Mouse (Mus musculus): Measurements from ENCODE around the gene H2-DMa. TPM values are rescaled to one million over a fixed set of nuclear protein-coding genes. Genes with fewer than 3 reads are reported as not detected.
A peak's percentile ranks its signal among the peaks of the same experiment; 100 is the strongest.

Gene H2-DMa
- polyA plus RNA-seq, 1 experiment from 2014 or later = 8.7 TPM

DNA sequence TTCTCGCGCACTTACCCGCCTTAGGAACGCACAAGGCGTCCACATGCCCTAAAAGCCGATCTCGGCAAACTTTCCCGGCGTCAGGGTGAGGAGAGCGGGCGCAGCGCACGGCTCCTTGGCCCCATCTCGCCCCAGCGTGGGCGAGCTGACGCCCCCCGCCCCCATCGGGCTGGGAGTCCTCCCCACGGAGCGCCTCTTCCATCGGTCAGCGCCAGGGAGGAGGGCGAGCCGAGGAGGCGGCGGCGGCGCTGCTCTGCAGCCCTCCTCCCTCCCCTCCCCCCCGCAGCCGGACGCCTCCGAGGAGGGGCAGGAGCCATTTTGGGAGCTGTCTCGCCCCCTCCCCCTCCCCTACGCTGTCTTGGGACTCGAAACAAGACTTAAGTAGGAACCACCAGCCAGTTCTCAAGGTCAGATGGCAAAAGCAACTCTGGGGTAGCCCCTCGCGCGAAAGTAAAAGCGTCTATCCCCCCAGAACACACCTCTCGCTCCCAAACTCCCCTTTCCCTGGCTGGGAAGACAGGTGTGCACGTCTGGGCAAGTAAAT is 911 bp downstream of the H2-DMa start:
- peak overlapping the region; percentile 87 for H3K4me2 ChIP-seq
- peaks cover 32% of the 10 kb centered on the region for H3K36me3 ChIP-seq (ENCODE audit: poor library complexity, severe bottlenecking)
- H3K27me3 ChIP-seq = no peaks in the 10 kb centered on the region
- no peak for ATAC-seq
- no peaks in the 10 kb centered on the region for H3K9me3 ChIP-seq (replicated peaks)
- peak overlapping the region; percentile 100 for H3K27ac ChIP-seq
- WGBS = under 1% methylated on average over 40 of the region's 42 CpGs
- peak overlapping the region; percentile 100 for H3K4me3 ChIP-seq
- H3K4me1 ChIP-seq = peaks cover 37% of the 10 kb centered on the region
- peak overlapping the region; percentile 97 for H3K9ac ChIP-seq

DNA sequence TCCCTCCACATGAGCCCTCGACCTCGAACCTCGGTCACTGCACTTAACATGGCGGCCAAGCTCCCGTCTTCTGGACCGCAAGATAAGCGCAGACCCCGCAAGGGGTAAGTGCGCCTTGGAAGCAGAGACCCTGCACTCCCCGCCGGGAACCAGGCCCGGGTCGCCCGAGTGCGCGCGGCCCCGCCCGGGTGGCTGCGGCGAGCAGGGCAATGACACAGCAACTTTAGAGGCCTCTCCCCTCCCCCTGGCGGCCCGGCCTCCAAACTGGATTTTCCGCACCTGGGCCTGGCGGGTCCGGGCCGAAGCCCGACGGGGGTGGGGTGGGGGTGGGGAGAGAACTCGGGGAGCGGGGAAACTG is 1.5 kb downstream of the H2-DMa start:
- Histone ChIP-seq H3K4me2 (peak overlapping the region; percentile 87), H3K4me1 (peaks cover 31% of the 10 kb centered on the region), H3K9me3 (replicated peaks) (no peaks in the 10 kb centered on the region), H3K27ac (peak overlapping the region; percentile 100), H3K4me3 (peak overlapping the region; percentile 100), H3K36me3 (ENCODE audit: poor library complexity, severe bottlenecking) (peaks cover 26% of the 10 kb centered on the region), H3K27me3 (no peaks in the 10 kb centered on the region), H3K9ac (peak overlapping the region; percentile 97)
- 0 out of 2 replicates have a peak, but pooled peaks have one; percentile 0 for ATAC-seq
- 0% methylated on average over 26 of the region's 31 CpGs for WGBS

DNA sequence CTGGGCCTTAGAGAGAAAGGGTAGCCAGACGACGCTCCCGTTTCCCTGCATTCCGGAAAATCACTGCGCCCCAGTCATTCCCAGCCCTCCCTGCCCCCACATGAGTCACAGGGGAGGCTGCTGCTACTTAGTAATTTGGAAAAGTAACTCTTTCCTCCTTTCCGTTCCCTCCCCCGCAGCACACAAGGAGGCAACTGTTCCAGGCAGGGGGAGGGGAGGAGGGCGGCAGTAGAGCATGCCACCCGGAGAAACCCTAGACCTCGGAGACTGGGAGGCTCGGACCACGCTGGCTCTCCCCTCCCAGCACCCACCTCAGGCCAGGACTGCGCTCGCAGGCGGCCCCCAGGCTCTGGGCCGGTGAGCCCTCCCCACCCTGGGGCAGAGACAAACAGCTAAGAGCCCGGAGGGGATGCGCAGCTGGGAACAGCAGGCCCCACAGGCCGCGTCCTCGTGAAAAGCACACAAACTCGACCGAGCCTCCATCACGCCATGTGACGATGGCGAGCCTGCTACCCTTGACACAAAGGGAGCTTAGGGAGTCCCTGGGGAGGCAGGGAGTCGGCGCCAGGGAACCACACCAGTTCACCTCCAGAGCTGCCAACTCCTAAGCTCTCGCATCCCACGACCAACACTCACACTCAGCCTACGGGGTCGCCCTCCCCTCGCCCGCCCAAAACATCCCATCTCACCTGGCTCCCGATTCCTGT is 2.0 kb downstream of the H2-DMa start:
- Histone ChIP-seq H3K27ac (peak overlapping the region; percentile 100), H3K4me1 (peaks cover 26% of the 10 kb centered on the region), H3K9me3 (replicated peaks) (no peaks in the 10 kb centered on the region), H3K27me3 (no peaks in the 10 kb centered on the region), H3K36me3 (ENCODE audit: poor library complexity, severe bottlenecking) (peaks cover 21% of the 10 kb centered on the region), H3K4me2 (peak overlapping the region; percentile 87), H3K4me3 (peak overlapping the region; percentile 100), H3K9ac (peak overlapping the region; percentile 97)
- under 1% methylated on average over 29 of the region's 35 CpGs for WGBS
- peak; percentile 8; the same call in 1 of the 2 replicates for ATAC-seq

DNA sequence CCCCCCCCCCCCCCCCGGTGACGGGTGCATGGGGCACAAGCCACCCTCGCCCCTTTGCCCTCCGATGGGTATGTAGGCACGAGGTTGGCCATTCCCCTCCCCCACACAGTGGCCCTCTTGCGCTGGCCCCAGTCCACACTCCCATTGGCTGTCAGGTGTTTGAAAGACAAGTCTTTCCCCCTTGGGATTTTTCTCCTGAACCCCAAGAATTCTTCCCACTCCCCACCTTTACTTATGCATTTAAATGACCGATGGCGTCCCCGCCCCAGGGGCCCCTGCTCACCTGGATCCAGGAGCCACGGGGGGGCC is 2.5 kb downstream of the H2-DMa start:
- ATAC-seq = no peak
- peak overlapping the region; percentile 100 for H3K4me3 ChIP-seq
- under 1% methylated on average over 8 of the region's 10 CpGs for WGBS
- no peaks in the 10 kb centered on the region for H3K9me3 ChIP-seq (replicated peaks)
- no peaks in the 10 kb centered on the region for H3K27me3 ChIP-seq
- peaks cover 16% of the 10 kb centered on the region for H3K36me3 ChIP-seq (ENCODE audit: poor library complexity, severe bottlenecking)
- peak overlapping the region; percentile 100 for H3K27ac ChIP-seq
- H3K4me1 ChIP-seq = peaks cover 22% of the 10 kb centered on the region
- H3K9ac ChIP-seq = peak overlapping the region; percentile 97
- H3K4me2 ChIP-seq = peak overlapping the region; percentile 87

DNA sequence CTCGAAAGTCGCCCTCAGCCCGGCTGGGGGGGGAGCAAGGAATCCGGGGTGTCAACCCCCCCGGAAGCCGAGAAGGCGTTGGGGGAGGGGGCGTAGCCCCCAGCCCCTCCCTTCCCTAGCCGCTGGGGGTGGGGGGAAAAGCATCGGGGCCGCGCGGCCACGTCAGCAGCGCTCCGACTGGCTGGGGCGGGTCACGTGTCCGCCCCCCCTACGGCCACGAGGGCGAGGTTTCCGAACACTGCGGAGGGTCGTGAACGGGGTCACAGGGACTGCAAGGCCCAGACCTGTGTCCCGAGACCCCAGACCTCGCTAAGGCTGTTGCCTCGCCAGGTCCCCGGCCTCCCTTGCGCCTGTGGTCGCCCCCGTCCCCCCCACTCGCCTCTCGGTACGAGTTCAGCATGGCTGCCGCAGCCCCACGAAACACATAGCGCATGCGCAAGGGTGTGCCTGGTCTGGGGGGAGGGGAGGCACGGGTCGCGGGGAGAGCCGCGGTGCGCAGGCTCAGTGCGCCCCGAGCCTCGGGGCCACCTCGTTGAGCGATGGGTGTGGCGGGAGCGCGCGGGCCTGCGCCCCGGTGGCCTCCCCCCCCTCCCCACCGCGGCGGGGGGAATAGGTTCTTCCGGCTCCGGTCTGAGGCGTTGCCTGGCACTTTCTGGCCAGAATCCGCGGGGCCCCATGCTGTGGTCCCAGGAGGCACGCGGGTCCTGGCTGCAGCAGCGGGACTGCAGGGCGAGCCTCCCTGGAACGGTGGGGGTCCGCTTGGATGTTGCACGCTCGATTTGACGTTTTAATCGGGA is 3.0 kb downstream of the H2-DMa start, which contains the start of gene Brd2:
TSS of gene Brd2 (minus strand) at position 447 of the 797 bp plus-strand sequence.
- Histone ChIP-seq H3K4me1 (peaks cover 19% of the 10 kb centered on the region), H3K4me3 (peak within 1 kb of the TSS; percentile 100), H3K4me2 (peak within 1 kb of the TSS; percentile 87), H3K9me3 (replicated peaks) (no peaks in the 10 kb centered on the region), H3K36me3 (ENCODE audit: poor library complexity, severe bottlenecking) (peaks cover 12% of the 10 kb centered on the region), H3K9ac (peak within 1 kb of the TSS; percentile 97), H3K27me3 (no peaks in the 10 kb centered on the region), H3K27ac (peak within 1 kb of the TSS; percentile 100)
- under 1% methylated on average over 70 of the region's 75 CpGs for WGBS
- ATAC-seq = peak; percentile 64

DNA sequence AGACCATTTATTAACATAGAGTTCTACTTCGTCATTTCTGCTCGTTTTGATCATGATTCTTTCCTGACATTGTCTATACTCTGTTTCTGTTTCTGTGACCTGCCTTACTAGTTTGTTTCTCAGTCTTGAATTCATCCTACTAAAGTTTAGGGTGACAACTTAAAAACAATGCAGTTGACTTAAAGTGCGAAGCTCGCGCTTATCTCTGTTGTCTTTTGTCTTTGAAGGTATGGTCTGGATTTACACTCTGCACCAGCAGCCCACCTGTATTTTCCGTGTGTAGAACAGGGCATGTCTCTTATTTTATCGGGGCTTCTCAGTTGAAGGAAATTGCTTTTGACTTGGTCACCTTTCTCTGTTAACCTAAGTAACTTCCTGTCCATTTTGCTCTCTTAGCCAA is 3.8 kb downstream of the H2-DMa start:
- WGBS = 2% methylated on average over 7 of the region's 7 CpGs

DNA sequence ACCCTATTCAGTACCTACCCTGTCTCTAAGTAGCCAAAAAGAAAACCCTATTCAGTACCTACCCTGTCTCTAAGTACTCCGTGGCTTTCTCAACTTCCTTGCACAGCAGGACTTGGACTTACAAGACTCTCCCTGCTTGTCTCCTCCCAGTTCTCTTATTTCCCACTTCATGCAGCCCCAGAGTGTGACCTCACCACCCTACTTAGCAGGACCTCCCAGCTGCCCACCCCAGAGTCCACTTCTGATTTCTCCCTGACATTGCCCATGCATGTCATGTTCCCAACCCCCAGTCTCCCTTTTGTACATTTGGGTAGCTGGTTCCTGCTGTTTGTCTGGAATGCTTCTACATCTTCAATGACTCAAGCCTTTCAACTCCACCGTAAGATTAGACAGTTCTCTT is 4.2 kb downstream of the H2-DMa start:
- ATAC-seq = no peak
- Histone ChIP-seq H3K27ac (peak overlapping the region; percentile 37), H3K4me3 (peak overlapping the region; percentile 100), H3K9ac (peak overlapping the region; percentile 97), H3K4me1 (peaks cover 22% of the 10 kb centered on the region), H3K4me2 (peak overlapping the region; percentile 87), H3K27me3 (no peaks in the 10 kb centered on the region), H3K36me3 (ENCODE audit: poor library complexity, severe bottlenecking) (peaks cover 5% of the 10 kb centered on the region), H3K9me3 (replicated peaks) (no peaks in the 10 kb centered on the region)
- WGBS = 2% methylated on average over 2 of the region's 2 CpGs

More for the DNA sequence above, 3.8 kb downstream of the H2-DMa start:
- Histone ChIP-seq H3K27me3 (no peaks in the 10 kb centered on the region), H3K9ac (peak overlapping the region; percentile 97), H3K4me1 (peaks cover 18% of the 10 kb centered on the region), H3K4me2 (peak overlapping the region; percentile 87), H3K4me3 (peak overlapping the region; percentile 100), H3K9me3 (replicated peaks) (no peaks in the 10 kb centered on the region), H3K27ac (peak overlapping the region; percentile 100), H3K36me3 (ENCODE audit: poor library complexity, severe bottlenecking) (peaks cover 9% of the 10 kb centered on the region)
- ATAC-seq = no peak

DNA sequence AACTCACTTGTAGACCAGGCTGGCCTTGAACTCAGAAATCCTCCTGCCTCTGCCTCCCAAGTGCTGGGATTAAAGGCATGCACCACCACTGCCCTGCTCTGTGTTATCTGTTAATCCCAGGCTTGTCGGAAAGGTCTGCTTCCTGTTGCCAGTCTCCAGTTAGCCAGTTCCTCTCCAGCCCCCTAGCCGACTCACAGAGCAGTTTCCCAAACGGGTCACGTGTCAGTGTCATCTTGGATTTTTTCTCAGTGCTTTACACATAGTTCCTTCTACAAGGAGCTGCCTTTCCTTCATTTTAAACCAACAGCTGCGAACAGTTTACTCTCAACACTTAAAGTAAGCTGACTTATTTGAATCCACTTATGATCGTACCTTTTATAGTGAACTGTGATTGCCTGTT is 5.3 kb downstream of the H2-DMa start:
- peaks cover 31% of the 10 kb centered on the region for H3K4me1 ChIP-seq
- no peak overlapping the region for H3K4me3 ChIP-seq
- no peak overlapping the region for H3K9ac ChIP-seq
- no peaks in the 10 kb centered on the region for H3K9me3 ChIP-seq (replicated peaks)
- no peaks in the 10 kb centered on the region for H3K36me3 ChIP-seq (ENCODE audit: poor library complexity, severe bottlenecking)
- H3K27me3 ChIP-seq = peaks cover 7% of the 10 kb centered on the region; the same call in 1 of the 2 replicates
- 0 out of 2 replicates have a peak overlapping the region, but pooled peaks have one; percentile 18 for H3K4me2 ChIP-seq
- ATAC-seq = no peak
- H3K27ac ChIP-seq = no peak overlapping the region
- WGBS = 88% methylated on average over 6 of the region's 6 CpGs

DNA sequence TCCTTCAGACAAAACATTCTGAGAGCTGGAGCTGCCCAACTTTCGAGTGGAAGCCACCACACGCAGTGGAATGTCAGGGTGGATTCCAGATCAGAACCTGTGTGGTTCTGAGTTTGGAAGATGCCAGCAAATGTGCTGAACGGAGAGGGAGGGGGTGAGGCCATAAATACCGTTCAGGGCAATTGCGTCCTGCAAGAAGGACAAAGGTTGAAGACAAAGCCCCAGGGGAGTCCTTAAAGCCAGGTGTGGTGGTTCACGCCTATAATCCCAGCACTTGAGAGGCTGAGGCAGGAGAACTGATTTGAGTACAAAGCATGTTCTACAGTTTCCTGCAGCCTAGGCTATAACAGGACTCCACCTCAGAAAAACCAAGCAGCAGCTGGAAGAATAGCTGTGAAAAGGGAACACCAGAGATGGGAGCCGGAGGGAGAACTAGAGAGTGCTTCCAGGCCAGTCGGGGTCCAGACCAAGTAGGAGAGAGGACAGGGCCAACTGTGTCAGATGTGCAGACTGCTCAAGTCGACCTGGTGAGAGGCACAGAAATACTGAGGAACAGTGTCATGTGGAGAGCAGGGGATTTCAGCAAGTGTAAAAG is 7.6 kb downstream of the H2-DMa start:
- Histone ChIP-seq H3K36me3 (ENCODE audit: poor library complexity, severe bottlenecking) (no peaks in the 10 kb centered on the region), H3K27me3 (peaks cover 7% of the 10 kb centered on the region; the same call in 1 of the 2 replicates), H3K4me1 (peaks cover 31% of the 10 kb centered on the region), H3K27ac (no peak overlapping the region), H3K4me2 (no peak overlapping the region), H3K4me3 (no peak overlapping the region), H3K9me3 (replicated peaks) (no peaks in the 10 kb centered on the region), H3K9ac (no peak overlapping the region)
- WGBS = 63% methylated on average over 9 of the region's 9 CpGs
- no peak for ATAC-seq

DNA sequence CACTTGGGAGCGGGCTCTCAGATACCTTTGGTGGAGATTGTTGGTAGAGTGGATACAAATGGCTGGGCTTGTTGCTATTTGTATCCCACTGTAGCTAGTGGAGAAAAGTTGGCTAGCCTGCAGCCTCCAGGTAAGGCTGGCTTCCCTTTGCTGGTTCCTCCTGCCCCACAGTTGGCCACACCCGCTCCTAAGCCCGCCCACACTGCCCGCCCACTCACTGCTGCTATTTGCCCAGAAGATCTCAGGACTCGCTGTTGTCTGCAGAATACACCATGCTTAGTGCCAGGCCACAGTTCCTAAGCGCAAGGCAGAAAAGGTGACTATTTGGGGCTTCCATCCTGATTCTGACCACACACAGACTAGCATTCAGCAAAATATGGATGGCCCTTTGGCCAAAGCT is 8.1 kb downstream of the H2-DMa start:
- WGBS = 21% methylated on average over 6 of the region's 6 CpGs
- Histone ChIP-seq H3K9ac (no peak overlapping the region), H3K9me3 (replicated peaks) (no peaks in the 10 kb centered on the region), H3K4me2 (no peak overlapping the region), H3K27ac (no peak overlapping the region), H3K27me3 (peaks cover 7% of the 10 kb centered on the region; the same call in 1 of the 2 replicates), H3K36me3 (ENCODE audit: poor library complexity, severe bottlenecking) (no peaks in the 10 kb centered on the region), H3K4me1 (peaks cover 31% of the 10 kb centered on the region), H3K4me3 (no peak overlapping the region)
- ATAC-seq = no peak

DNA sequence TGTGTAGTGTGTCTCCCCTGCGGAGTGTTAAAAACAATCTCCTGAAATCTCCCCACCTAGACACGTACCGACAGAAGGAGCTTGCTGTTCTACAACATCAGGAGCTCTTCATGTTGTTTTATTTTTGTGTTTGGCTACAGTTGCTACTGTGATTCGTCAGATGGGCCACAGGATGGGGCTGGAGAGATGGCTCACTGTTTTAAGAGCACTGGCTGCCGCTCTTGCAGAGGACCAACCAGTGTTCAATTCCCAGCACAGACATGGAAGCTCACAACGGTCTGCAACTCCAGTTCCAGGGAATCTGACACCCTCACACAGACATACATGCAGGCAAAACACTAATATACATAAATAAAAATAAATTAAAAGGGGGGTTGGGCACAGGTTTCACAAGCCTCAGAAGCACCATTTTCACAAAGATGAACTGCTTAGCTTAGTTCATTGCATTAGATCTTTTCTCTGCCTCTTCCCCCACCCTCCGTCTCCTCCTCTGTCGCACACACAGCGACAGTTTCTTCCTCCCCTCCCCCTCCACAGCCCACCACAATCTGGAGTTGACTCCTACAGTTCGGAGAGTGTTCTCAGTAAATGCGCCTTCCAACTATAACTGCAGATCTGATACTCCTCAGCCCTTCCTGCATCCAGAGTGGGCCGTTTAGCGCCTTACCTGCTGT is 9.1 kb downstream of the H2-DMa start:
- Histone ChIP-seq H3K36me3 (ENCODE audit: poor library complexity, severe bottlenecking) (no peaks in the 10 kb centered on the region), H3K4me2 (peak overlapping the region; percentile 35), H3K27me3 (peaks cover 7% of the 10 kb centered on the region; the same call in 1 of the 2 replicates), H3K4me1 (peaks cover 27% of the 10 kb centered on the region), H3K4me3 (no peak overlapping the region), H3K27ac (no peak overlapping the region), H3K9ac (peak overlapping the region; percentile 18; the same call in 1 of the 2 replicates), H3K9me3 (replicated peaks) (no peaks in the 10 kb centered on the region)
- WGBS = 17% methylated on average over 13 of the region's 13 CpGs
- peak; percentile 52; the same call in 1 of the 2 replicates for ATAC-seq
